21 mouse cellular contexts compared by ENCODE assay signal in the genomic region with DNA sequence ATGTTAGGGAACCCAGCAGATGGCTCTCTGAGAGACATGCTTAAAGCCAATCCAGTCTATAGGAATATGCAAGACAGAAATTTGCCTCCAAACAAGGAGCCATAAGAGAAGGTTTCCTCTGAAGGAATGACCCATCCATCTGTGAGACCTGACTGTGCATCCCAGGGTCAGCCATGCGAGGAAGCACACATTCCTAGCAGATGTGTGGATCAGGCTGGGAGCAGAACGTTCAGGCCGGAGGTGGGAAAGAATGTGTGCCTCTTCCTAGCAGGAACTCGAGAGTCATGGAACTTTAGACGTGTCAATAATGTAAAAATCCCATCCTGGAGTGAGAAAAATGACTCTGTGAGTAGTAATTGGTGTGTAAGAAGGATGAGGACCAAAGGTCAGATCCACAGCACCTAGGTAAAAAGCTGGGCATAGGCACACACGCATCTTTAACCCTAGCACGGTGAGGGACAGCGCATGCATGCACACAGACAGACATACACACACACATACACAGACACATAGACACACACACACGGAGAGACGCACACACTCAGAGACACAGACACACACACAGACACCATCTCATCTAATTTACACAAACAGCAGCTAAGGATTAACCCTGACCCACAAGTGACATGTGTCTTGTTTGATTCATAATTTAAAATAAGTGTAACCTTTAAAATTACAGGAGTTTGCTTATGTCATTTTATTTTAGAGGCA. TPM values are rescaled to one million over a fixed set of nuclear protein-coding genes. Genes with fewer than 3 reads are reported as not detected.
DNase-seq lines count a peak whose midpoint lies in the region; ATAC-seq and TF ChIP-seq lines count a peak whose summit lies in the region.
"Had no signal": no experiment of that assay in that cellular context is flagged by ENCODE, and none has a peak within 500 bp of the region (broad histone marks: within the 10 kb centered on the region; RNA-seq: fewer than 3 reads in every experiment).

No protein-coding gene starts in this region.

- H3K4me1 ChIP-seq in forebrain, embryonic 10.5 days: peaks cover 39% of the 10 kb centered on the region
- peaks cover 4% of the 10 kb centered on the region; the same call in 1 of the 2 replicates for H3K4me1 ChIP-seq in forebrain, embryonic 14.5 days (ENCODE audit: control insufficient read depth, insufficient read depth, low read length)
- H3K4me1 ChIP-seq in kidney, embryonic 14.5 days (ENCODE audit: control insufficient read depth, insufficient read depth, low read length): 0 out of 2 replicates have a peak, but pooled peaks cover 4% of the 10 kb centered on the region
- peaks cover 18% of the 10 kb centered on the region; the same call in 1 of the 2 replicates for H3K4me1 ChIP-seq in midbrain, embryonic 12.5 days
- no peaks in the 10 kb centered on the region for H3K4me1 ChIP-seq in midbrain, postnatal 0 days (ENCODE audit: insufficient read depth, low read length)
- H3K4me1 ChIP-seq: embryonic facial prominence, embryonic 15.5 days had no signal

- H3K4me3 ChIP-seq in forebrain, embryonic 10.5 days: no peak overlapping the region
- no peak overlapping the region for H3K4me3 ChIP-seq in forebrain, embryonic 14.5 days (ENCODE audit: low read depth, low read length)
- H3K4me3 ChIP-seq in kidney, embryonic 14.5 days (ENCODE audit: low read length): no peak overlapping the region
- no peak overlapping the region for H3K4me3 ChIP-seq in midbrain, embryonic 12.5 days
- H3K4me3 ChIP-seq in midbrain, postnatal 0 days (ENCODE audit: low read depth, low read length): no peak overlapping the region
- H3K4me3 ChIP-seq: embryonic facial prominence, embryonic 15.5 days; erythroblast, embryonic 14.5 days; hindbrain, embryonic 13.5 days; intestine, embryonic 15.5 days had no signal

- in situ Hi-C loops in Patski (cut with MboI; ENCODE audit: low pct_unique_long_range_greater_than_20kb): no loop called here

- H3K9ac ChIP-seq in forebrain, embryonic 14.5 days (ENCODE audit: low read length): no peak overlapping the region
- no peak overlapping the region for H3K9ac ChIP-seq in kidney, embryonic 14.5 days (ENCODE audit: low read depth, low read length)
- H3K9ac ChIP-seq in midbrain, embryonic 12.5 days (replicated peaks): no peak overlapping the region
- no peak overlapping the region for H3K9ac ChIP-seq in midbrain, postnatal 0 days (replicated peaks; ENCODE audit: low read length, poor library complexity, severe bottlenecking)
- H3K9ac ChIP-seq: embryonic facial prominence, embryonic 15.5 days; hindbrain, embryonic 13.5 days; intestine, embryonic 15.5 days had no signal

- H3K9me3 ChIP-seq in forebrain, embryonic 10.5 days: no peaks in the 10 kb centered on the region
- H3K9me3 ChIP-seq in forebrain, embryonic 14.5 days (replicated peaks; ENCODE audit: control insufficient read depth, low read length): no peaks in the 10 kb centered on the region
- H3K9me3 ChIP-seq in kidney, embryonic 14.5 days (ENCODE audit: control insufficient read depth, low read length): no peaks in the 10 kb centered on the region
- no peaks in the 10 kb centered on the region for H3K9me3 ChIP-seq in midbrain, embryonic 12.5 days
- no peaks in the 10 kb centered on the region for H3K9me3 ChIP-seq in midbrain, postnatal 0 days (ENCODE audit: low read length)
- H3K9me3 ChIP-seq: embryonic facial prominence, embryonic 15.5 days; hindbrain, embryonic 13.5 days; intestine, embryonic 15.5 days had no signal

- POLR2A ChIA-PET in Patski (lab: Charles Lee): interaction anchor here (1.2 kb wide), 1 partner anchor 12 kb away, joined by 4 read pairs; no protein-coding TSS in a partner anchor

- no peaks in the 10 kb centered on the region for H3K36me3 ChIP-seq in forebrain, embryonic 10.5 days (replicated peaks)
- H3K36me3 ChIP-seq in forebrain, embryonic 14.5 days (ENCODE audit: control insufficient read depth, insufficient read depth, low read length): no peaks in the 10 kb centered on the region
- no peaks in the 10 kb centered on the region for H3K36me3 ChIP-seq in kidney, embryonic 14.5 days (ENCODE audit: control insufficient read depth, insufficient read depth, low read length)
- H3K36me3 ChIP-seq in midbrain, embryonic 12.5 days: no peaks in the 10 kb centered on the region
- H3K36me3 ChIP-seq in midbrain, postnatal 0 days (ENCODE audit: insufficient read depth, low read length): no peaks in the 10 kb centered on the region
- H3K36me3 ChIP-seq: embryonic facial prominence, embryonic 15.5 days; hindbrain, embryonic 13.5 days; intestine, embryonic 15.5 days had no signal

- no peaks in the 10 kb centered on the region for H3K27me3 ChIP-seq in forebrain, embryonic 10.5 days (ENCODE audit: poor library complexity, severe bottlenecking)
- no peaks in the 10 kb centered on the region for H3K27me3 ChIP-seq in forebrain, embryonic 14.5 days (replicated peaks; ENCODE audit: control insufficient read depth, insufficient read depth, low read length)
- H3K27me3 ChIP-seq in kidney, embryonic 14.5 days (ENCODE audit: control insufficient read depth, insufficient read depth, low read length): no peaks in the 10 kb centered on the region
- H3K27me3 ChIP-seq in midbrain, embryonic 12.5 days: no peaks in the 10 kb centered on the region
- H3K27me3 ChIP-seq in midbrain, postnatal 0 days (ENCODE audit: insufficient read depth, low read length): no peaks in the 10 kb centered on the region
- H3K27me3 ChIP-seq in Patski: peaks cover 8% of the 10 kb centered on the region
- H3K27me3 ChIP-seq: CH12.LX; embryonic facial prominence, embryonic 15.5 days; intestine, embryonic 15.5 days had no signal

- no peak for DNase-seq in forebrain, embryonic 10.5 days (ENCODE audit: extremely low spot score, low spot score)
- no peak for DNase-seq in forebrain, embryonic 14.5 days (ENCODE audit: low spot score)
- DNase-seq in kidney, adult 18-20 months: no peak
- DNase-seq in midbrain, postnatal 0 days (ENCODE audit: low spot score): no peak
- DNase-seq in Patski (ENCODE audit: low read depth, low spot score): no peak
- DNase-seq in spleen, postnatal 14 days (ENCODE audit: low spot score in 2 of 2): no peak
- DNase-seq: adrenal gland, adult 8-10 months; adrenal gland, postnatal 36 days; cerebellum, adult 11 months; cerebellum, adult 8-10 months; gastrocnemius, adult 2 months; gastrocnemius, postnatal 25 days; heart, postnatal 4 days had no signal

- H3K27ac ChIP-seq in forebrain, embryonic 10.5 days: 0 out of 2 replicates have a peak overlapping the region, but pooled peaks have one; percentile 74
- no peak overlapping the region for H3K27ac ChIP-seq in forebrain, embryonic 14.5 days (ENCODE audit: low read depth, low read length)
- H3K27ac ChIP-seq in kidney, embryonic 14.5 days (ENCODE audit: low read depth, low read length): no peak overlapping the region
- H3K27ac ChIP-seq in midbrain, embryonic 12.5 days (replicated peaks): no peak overlapping the region
- no peak overlapping the region for H3K27ac ChIP-seq in midbrain, postnatal 0 days (ENCODE audit: low read depth, low read length)
- H3K27ac ChIP-seq: embryonic facial prominence, embryonic 15.5 days; intestine, embryonic 15.5 days had no signal

- no peak for TF ChIP-seq CTCF in midbrain, postnatal 0 days (IDR thresholded peaks at IDR 0.05)
- no peak for TF ChIP-seq CTCF in Patski (IDR thresholded peaks at IDR 0.05)

- WGBS in forebrain, embryonic 10.5 days: 81% methylated on average over 10 of the region's 10 CpGs
- WGBS in forebrain, embryonic 14.5 days: 84% methylated on average over 10 of the region's 10 CpGs
- WGBS in kidney, embryonic 14.5 days: 61% methylated on average over 10 of the region's 10 CpGs
- WGBS in midbrain, embryonic 12.5 days: 75% methylated on average over 10 of the region's 10 CpGs
- 76% methylated on average over 10 of the region's 10 CpGs for WGBS in midbrain, postnatal 0 days

- CTCF ChIA-PET in Patski (lab: Charles Lee): no interaction called here

- no peak for ATAC-seq in forebrain, embryonic 14.5 days
- peak; percentile 68 for ATAC-seq in kidney, embryonic 14.5 days (ENCODE audit: low FRiP score, low TSS enrichment)
- ATAC-seq in midbrain, embryonic 12.5 days (ENCODE audit: low FRiP score, low read depth): 0 out of 2 replicates have a peak, but pooled peaks have one; percentile 21
- no peak for ATAC-seq in midbrain, postnatal 0 days (ENCODE audit: low FRiP score)
- ATAC-seq in Patski: peak; percentile 83
- ATAC-seq: forebrain, embryonic 16.5 days; intestine, embryonic 15.5 days had no signal

- H3K4me2 ChIP-seq in forebrain, embryonic 14.5 days (ENCODE audit: low read length): no peak overlapping the region
- H3K4me2 ChIP-seq in kidney, embryonic 14.5 days (replicated peaks; ENCODE audit: low read depth, low read length): no peak overlapping the region
- no peak overlapping the region for H3K4me2 ChIP-seq in midbrain, embryonic 12.5 days (replicated peaks)
- H3K4me2 ChIP-seq in midbrain, postnatal 0 days (ENCODE audit: low read depth, low read length, poor library complexity, severe bottlenecking): no peak overlapping the region

RNA-seq across cellular contexts. Expression of a gene that starts 51.5 kb away (rescaled TPM):
- 16.2 TPM in 2 replicates for polyA plus RNA-seq in forebrain, embryonic 10.5 days (2016; fragmentation: Nextera tagmentation; extraction: Ambion mirVana)
- polyA plus RNA-seq in forebrain, embryonic 14.5 days (2014; fragmentation: Nextera tagmentation; extraction: Ambion mirVana): 5.9 and 6.1 TPM in 2 replicates
- 11.4 and 18.1 TPM in 2 replicates for polyA plus RNA-seq in kidney, embryonic 14.5 days (2014; fragmentation: Nextera tagmentation; extraction: Ambion mirVana)
- polyA plus RNA-seq in midbrain, embryonic 12.5 days (2016; fragmentation: Nextera tagmentation; extraction: Ambion mirVana): 13.5 and 13.9 TPM in 2 replicates
- total RNA-seq in midbrain, postnatal 0 days (2014; rRNA removed): 7.2 and 9.3 TPM in 2 replicates
- polyA plus RNA-seq in midbrain, postnatal 0 days (2015; fragmentation: Nextera tagmentation; extraction: Ambion mirVana): 2.0 and 2.9 TPM in 2 replicates
- 23.5 TPM for polyA plus RNA-seq in Patski (2021)

Comparison
In these comparisons a context has a peak if more than half of its experiments do, and no peak if none do; other contexts are left out.
1. ATAC-seq: peak in kidney, embryonic 14.5 days (single experiment), midbrain, embryonic 12.5 days (single experiment) and Patski (single experiment); none in forebrain, embryonic 14.5 days (single experiment) and midbrain, postnatal 0 days (single experiment).